Mouse (Mus musculus) cerebral cortex, adult 2 months (tissue): ENCODE measurements around the gene Mkrn2.

ENCODE experiments used
- WGBS: fragments of 180-500 bp; shearing (Covaris S2); methylation state at CpG from one replicate; pipeline ENCODE4 v1.1.7; 2018; 5-methylcytosine and 5-hydroxymethylcytosine counted together

Mkrn2 gene

DNA sequence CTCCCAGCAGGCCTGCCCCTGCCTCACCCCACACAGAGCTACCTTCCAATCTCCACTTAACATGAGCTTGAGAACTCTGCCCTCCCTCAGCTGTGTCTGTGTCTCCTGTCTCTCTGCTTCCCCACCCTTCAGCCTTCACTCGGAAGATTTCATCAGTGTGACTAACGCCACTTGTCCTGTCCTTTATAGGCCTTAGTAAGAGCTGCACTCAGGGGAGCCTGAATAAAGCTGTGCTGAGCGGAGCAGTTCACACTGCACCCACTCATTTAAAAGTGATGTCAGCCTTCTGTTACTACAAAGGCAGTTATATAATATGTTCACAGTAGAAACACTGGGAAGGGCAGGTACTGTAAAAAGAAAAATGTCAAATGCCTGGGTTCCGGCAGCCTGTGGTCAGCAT, 5.7 kb downstream of the Mkrn2 start:
- WGBS = 36% methylated on average over 4 of the region's 4 CpGs

DNA sequence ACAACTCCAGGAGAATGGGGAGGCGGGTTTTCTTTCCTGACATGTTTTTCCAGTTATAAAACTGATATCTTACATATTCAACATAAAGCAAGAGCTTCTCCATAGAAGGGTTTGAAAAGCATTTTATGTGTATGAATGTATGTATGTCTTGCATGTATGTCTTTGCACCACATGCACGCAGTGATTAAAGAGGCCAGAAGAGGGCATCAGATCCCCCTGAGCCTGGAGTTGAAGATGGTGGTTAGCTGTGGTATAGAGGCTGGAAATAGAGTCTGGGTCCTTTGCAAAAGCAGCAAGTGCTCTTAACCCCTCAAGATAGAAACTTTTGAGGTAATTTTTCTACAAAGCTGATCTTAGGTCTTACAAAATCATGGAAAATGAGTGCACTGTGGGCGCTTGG, 7.4 kb downstream of the Mkrn2 start:
- 68% methylated on average over 3 of the region's 3 CpGs for WGBS

DNA sequence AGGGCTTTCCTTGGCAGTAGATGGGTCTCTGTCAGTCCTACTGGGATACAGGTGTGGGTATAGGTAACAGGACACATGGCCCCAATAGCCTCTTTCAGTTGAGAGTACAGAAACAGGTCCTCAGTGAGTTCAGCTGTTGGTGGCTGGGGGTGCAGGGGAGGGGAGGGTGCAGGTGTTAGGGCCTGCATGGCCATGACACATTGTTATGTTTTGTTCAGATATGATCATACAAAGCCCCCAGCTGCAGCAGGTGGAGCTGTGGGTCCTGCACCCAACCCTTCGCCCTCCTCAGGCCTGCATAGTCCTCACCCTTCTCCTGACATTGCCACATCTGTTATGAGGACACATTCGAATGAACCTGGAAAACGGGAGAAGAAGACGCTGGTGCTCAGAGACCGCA, 8.6 kb downstream of the Mkrn2 start:
- 92% methylated on average over 5 of the region's 5 CpGs for WGBS

DNA sequence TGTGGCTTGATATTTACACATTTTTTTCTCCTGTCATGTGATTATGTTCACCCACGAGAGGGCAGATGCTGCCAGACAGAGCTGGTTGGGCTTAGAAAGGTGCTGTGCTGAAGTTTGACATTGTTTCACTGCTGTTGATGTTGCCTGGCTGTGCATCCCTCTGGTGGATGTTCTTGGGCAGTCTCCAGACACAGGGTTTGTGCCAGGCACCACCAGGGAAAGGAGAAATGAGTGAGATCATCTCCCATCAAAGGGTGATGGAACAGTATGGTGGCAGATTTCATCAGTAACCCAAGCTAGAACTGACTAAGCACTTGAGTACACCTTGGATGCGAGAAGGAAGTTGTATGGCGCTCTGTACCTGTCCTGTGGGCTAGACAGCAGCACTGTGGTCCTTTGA, 14.3 kb downstream of the Mkrn2 start:
- 65% methylated on average over 3 of the region's 3 CpGs for WGBS

DNA sequence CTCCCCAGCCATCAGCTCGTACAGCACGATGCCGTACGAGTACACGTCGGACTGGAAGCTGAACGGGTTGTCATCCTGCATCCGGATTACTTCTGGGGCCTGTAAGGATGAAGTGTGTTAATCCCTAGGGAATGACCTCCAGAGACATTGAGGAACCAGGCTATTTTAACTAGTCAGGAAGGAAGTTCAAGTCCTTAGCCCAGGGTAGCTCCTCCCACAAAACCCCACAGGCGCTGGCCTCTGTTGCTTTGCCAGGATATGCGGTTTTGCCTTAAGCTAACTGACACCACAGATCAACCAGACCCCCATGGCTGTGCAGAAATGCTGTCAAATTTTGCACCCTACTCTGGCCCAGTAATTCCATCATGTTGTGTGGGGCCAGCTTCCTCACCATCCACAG, 18.1 kb downstream of the Mkrn2 start:
- 81% methylated on average over 10 of the region's 10 CpGs for WGBS

DNA sequence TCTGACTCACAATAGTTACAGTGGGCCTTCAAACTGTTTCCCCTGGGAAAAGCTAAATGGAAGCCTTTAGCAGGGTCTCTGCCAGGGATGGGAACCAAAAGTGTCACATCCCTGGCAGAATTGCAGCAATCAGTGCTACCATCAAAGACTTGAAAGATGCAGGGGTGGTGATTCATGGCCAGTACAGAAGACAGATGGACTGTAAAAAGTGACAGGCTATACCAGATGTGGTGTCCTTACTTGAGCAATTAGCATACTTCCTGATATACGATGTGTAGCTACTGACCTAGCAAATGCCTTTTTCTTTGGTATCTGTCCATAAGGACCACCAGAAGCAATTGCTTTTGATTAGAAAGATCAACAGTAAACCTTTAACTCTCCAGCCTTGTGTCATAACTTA, 19.2 kb downstream of the Mkrn2 start:
- WGBS = 45% methylated on average over 1 of the region's 1 CpGs

DNA sequence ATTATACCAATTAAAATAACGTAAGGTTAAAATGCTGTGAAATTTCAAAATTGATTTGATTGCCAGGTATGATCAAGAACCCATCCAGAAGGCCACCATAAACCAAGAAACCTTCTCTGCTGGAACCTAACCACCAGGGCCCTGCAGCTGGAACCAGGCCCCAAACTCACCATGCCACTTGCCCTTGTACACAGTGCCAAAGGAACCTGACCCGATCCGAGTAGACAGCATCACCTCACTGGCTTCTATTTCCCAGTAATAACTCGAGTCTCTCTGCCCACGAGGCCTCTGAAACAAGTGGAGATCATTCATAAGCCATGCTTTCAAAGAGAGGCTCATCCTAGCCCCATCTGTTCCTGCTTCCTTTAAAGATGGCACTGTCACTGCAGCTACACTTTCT, 24.4 kb downstream of the Mkrn2 start:
- WGBS = 63% methylated on average over 5 of the region's 5 CpGs

DNA sequence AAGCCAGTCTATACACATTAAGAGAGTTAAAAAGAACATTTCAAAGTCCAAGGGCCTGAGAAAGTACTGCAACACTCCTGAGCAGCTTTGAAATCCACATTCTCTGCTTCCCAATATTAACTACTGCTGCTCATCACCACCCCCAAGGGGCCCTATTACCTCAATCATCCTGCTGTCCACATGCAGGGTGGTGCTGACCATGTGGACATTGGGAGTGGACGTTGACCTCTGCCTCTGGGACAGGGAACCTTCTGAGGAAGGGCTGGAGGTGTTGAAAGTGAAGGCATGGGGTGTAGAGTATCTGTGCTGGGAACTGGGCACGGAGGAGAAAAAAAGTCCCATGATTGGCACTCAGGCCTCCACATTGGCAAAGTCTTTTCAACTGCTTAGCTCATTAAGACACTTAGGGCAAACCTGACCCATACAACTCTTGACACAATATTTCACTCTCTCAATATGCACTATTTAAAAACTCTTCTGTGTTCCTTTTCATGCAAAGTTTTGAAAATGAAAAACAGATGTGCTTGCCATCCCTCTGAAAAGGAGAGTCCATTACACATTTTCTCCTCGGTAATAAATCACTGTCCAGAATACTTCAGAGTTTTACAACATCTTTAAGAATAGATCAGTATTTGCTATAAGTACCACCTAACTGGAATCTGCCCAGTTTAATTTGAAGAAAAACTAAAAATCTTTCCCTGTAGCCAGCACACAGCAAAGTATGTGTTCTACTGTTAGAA, 29.5 kb downstream of the Mkrn2 start:
- WGBS = 68% methylated on average over 3 of the region's 3 CpGs

DNA sequence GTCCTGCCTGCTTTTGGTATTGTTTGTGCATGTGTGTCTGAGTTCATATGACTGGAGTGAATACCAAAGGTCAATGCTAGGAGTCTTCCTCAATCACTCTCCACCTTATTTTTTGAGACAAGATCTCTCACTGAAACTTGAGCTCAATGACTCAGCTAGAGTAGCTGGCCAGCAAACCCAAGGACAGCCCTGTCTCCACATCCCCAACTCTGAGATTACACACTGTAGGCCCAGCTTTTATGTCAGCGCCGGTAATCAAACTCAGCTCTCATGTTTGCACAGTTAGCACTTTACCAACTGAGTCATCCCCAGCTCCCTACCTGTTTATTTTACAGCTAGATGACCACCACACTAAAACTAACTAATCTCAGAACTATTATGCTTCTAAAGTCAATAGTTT, 32.3 kb downstream of the Mkrn2 start:
- WGBS = 86% methylated on average over 2 of the region's 2 CpGs

DNA sequence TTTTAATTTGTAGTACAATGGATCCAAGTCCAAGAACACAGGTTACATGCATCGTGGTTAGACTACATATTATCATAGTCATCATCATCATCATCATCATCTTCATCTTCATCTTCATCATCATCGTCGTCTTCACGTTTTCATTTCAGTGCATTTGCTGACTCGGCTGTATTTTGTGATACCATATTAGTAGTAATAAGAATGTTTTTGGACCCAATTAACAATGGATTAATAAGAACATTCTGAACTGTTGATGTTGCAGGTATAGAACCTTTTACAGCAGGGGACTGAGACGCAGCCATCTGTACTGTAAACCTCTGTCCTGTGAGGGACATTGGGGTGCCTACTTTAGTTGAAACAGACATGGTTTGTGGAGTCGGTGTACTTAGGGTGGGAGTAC, 36.5 kb downstream of the Mkrn2 start:
- 93% methylated on average over 7 of the region's 7 CpGs for WGBS

DNA sequence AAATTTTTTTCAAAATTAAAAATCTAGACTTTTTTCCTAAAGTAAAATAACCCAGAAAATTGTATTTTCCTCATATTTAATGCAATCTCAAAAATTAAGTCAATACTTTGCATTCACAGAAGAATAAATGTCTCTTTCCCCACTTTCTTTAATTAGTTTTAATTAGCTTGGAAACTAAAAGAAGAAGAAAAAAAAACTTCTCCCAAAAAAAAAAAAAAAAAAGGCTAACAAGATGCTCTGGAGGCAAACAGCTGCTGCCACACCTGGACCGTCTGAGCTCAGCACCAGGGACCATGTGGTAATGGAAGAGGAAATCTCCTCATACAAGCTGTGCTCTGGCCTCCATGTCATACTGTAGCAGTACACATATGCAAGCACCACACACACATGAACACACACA, 41.6 kb downstream of the Mkrn2 start:
- WGBS = 57% methylated on average over 1 of the region's 1 CpGs

DNA sequence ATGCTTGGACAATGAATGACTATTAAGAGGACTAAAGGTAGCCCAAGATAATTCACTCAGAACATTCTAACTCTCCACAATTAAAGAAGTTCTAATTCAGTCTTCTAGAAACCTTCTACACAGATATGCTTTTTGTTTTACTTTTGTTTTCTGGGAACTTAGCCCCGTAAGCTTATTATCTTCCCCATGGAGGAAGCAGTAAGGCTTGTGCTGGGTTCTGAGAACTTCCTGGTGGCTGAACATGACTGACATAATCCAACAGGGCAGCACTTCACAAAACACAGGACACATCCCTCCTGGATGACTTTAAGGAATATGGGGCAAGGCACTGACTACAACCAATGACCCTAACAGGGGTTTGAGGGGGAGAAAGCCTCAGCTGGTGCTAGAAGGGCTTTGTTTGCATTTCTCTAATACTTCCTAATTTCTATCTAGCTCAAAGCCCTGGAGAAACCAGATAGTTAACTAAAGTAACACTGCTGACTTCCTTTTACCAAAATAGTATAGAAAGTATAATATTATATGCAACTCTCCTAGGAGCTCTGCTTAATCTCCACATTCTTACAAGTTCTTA, 48.2 kb downstream of the Mkrn2 start:
- WGBS = 52% methylated on average over 1 of the region's 1 CpGs

DNA sequence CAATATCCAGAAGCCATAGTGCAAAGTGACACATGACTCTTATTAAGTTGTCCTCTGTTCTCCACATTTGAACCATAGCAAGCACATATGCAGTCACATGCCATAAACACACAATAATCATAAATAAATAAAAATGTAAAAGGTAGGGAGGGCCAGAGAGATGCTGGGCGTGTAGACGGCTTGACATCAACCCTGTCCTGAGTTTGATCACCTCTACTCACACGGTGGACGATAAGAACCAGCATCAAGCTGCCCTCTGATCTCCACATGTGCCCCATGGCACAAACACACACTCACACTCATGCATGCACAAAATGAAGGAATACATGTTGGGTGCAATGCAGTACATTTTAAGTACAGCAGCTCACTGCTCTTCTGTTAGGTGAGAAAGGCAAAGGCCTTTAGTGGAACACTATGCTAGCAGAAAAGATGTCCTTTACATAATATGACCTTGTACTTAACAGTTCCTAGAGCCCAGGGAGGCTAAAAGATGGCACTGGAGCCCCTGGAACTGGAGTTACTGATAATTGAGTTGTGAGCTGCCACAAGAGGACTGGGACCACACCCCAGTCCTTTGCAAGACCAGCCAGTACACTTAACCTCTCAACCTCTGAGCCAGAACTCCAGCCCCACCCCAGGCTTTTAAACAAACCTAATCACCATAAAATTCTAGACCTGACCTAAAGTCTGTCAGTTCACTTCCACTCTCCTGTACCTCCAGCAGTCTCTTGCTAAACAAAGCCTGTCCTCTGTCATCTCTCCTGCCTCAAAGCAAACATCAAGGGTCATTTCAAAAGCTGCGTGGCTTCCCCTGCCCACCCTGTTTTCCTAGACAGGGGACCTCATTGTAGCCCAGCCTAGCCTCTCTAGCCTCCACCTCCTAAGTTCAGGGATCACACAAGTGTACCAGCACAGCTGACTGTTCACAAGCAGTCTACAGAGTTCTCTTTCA, 49.0 kb downstream of the Mkrn2 start:
- 57% methylated on average over 5 of the region's 5 CpGs for WGBS

DNA sequence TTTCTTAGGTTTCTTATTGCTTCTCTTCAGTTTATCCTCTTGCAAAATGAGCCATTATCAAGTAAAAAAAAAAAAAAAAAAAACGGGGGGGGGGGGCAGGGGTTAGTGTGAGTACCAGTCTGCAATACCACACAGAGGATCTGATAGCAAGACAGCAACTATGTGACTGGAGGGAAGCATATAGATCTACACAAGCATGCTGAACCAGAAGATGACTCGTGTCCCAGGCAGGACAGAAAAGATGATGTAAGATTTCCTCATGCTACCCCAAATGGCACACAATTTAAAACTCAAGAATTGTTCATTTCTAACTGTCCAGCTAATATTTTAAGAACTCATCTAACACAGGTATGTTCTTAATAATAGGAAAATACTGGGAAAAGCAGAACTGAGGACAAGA, 52.2 kb downstream of the Mkrn2 start:
- 22% methylated on average over 2 of the region's 2 CpGs for WGBS

DNA sequence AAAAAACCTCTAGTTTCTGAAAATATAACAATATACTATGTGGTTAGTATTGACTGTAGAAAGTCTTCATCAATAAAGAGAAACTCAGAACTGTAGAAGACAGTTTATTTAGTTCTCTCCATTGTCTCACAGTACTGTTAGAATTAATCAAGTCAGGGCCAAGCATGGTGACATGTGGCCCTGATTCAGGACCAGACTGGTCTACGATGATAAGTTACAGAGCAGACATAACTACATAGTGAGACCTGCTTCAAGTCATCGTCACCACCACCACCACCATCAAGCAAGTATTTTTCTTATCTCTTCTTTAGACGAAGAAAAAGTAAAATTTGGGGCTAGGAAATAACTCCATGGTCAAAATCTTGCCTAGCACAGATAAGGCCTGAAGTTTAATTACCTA, 62.6 kb downstream of the Mkrn2 start:
- 84% methylated on average over 3 of the region's 3 CpGs for WGBS

DNA sequence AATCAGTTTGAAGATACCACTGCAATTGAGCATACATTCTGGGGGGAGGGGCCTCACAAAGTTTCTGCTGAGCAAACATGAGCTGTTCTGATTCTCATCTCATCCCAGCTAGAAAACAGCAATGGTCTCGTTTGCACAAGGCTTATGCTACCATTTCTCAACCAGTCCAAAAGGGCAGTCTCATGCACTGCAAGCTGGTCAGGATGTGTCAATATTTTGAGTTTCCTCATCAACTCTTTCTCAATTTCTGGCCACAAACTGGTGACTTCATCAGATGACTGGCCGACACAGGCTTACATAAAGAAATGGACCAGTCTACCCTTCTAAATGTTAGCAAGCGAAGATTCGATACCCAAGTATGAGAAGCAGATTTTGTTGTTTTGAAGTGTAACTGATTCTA, 64.9 kb downstream of the Mkrn2 start:
- 63% methylated on average over 4 of the region's 4 CpGs for whole genome bisulfite sequencing
